In genomic region chr3:153911882-153912440, GRCm38 (mm10) we compare ENCODE assay signal across 8 mouse cellular contexts. TPM values are rescaled to one million over a fixed set of nuclear protein-coding genes. Genes with fewer than 3 reads are reported as not detected.
A peak's percentile ranks its signal among the peaks of the same experiment; 100 is the strongest.
DNase-seq lines count a peak whose midpoint lies in the region; ATAC-seq lines count a peak whose summit lies in the region.

No protein-coding gene starts in this region.

- peak overlapping the region; percentile 71; the same call in 1 of the 2 replicates for H3K27ac ChIP-seq in lung, embryonic 15.5 days
- no peak overlapping the region for H3K27ac ChIP-seq in embryonic facial prominence, embryonic 11.5 days (replicated peaks; ENCODE audit: low read depth, low read length)
- H3K27ac ChIP-seq in intestine, embryonic 16.5 days (ENCODE audit: low read length): peak overlapping the region; percentile 84
- peak overlapping the region; percentile 97 for H3K27ac ChIP-seq in neural tube, embryonic 15.5 days (replicated peaks)

- H3K4me3 ChIP-seq in lung, embryonic 15.5 days: peak overlapping the region; percentile 78
- H3K4me3 ChIP-seq in embryonic facial prominence, embryonic 11.5 days (ENCODE audit: low read depth, low read length): peak overlapping the region; percentile 94
- H3K4me3 ChIP-seq in intestine, embryonic 16.5 days (ENCODE audit: low read length): peak overlapping the region; percentile 69
- peak overlapping the region; percentile 85 for H3K4me3 ChIP-seq in neural tube, embryonic 15.5 days (replicated peaks)

- H3K27me3 ChIP-seq in lung, embryonic 15.5 days: no peaks in the 10 kb centered on the region
- H3K27me3 ChIP-seq in embryonic facial prominence, embryonic 11.5 days (ENCODE audit: control insufficient read depth, insufficient read depth, low read length): no peaks in the 10 kb centered on the region
- H3K27me3 ChIP-seq in intestine, embryonic 16.5 days (replicated peaks; ENCODE audit: control insufficient read depth, insufficient read depth, low read length): no peaks in the 10 kb centered on the region
- no peaks in the 10 kb centered on the region for H3K27me3 ChIP-seq in neural tube, embryonic 15.5 days (replicated peaks)

- H3K36me3 ChIP-seq in lung, embryonic 15.5 days: peaks cover 42% of the 10 kb centered on the region
- peaks cover 15% of the 10 kb centered on the region for H3K36me3 ChIP-seq in embryonic facial prominence, embryonic 11.5 days (replicated peaks; ENCODE audit: control insufficient read depth, insufficient read depth, low read depth, low read length)
- H3K36me3 ChIP-seq in intestine, embryonic 16.5 days (ENCODE audit: control insufficient read depth, insufficient read depth, low read length): peaks cover 19% of the 10 kb centered on the region
- H3K36me3 ChIP-seq in neural tube, embryonic 15.5 days: peaks cover 34% of the 10 kb centered on the region

- H3K4me1 ChIP-seq in lung, embryonic 15.5 days: peaks cover 44% of the 10 kb centered on the region
- H3K4me1 ChIP-seq in embryonic facial prominence, embryonic 11.5 days (ENCODE audit: control insufficient read depth, insufficient read depth, low read length): no peaks in the 10 kb centered on the region
- H3K4me1 ChIP-seq in intestine, embryonic 16.5 days (ENCODE audit: control insufficient read depth, insufficient read depth, low read length): peaks cover 26% of the 10 kb centered on the region
- peaks cover 51% of the 10 kb centered on the region for H3K4me1 ChIP-seq in neural tube, embryonic 15.5 days

- no peak for ATAC-seq in lung, embryonic 15.5 days (ENCODE audit: borderline replicate concordance, extremely low read depth, low FRiP score, low TSS enrichment)
- ATAC-seq in embryonic facial prominence, embryonic 11.5 days (replicated peaks; ENCODE audit: insufficient number of reproducible peaks, low FRiP score, low TSS enrichment, low read depth): no peak
- no peak for ATAC-seq in intestine, embryonic 16.5 days
- ATAC-seq in neural tube, embryonic 15.5 days (ENCODE audit: low FRiP score): no peak

- H3K4me2 ChIP-seq in lung, embryonic 15.5 days: peak overlapping the region; percentile 74
- H3K4me2 ChIP-seq in embryonic facial prominence, embryonic 11.5 days (ENCODE audit: low read depth, low read length): peak overlapping the region; percentile 60
- H3K4me2 ChIP-seq in intestine, embryonic 16.5 days (ENCODE audit: low read depth, low read length): peak overlapping the region; percentile 66
- H3K4me2 ChIP-seq in neural tube, embryonic 15.5 days: peak overlapping the region; percentile 82

- DNase-seq in lung, postnatal 14 days: no peak
- DNase-seq in embryonic facial prominence, embryonic 11.5 days (ENCODE audit: low spot score): no peak
- DNase-seq in ovary, postnatal 36 days (ENCODE audit: low spot score): no peak
- DNase-seq in gastrocnemius, postnatal 25 days: no peak
- DNase-seq in kidney, adult 11 months: no peak

- no peaks in the 10 kb centered on the region for H3K9me3 ChIP-seq in lung, embryonic 15.5 days
- no peaks in the 10 kb centered on the region for H3K9me3 ChIP-seq in embryonic facial prominence, embryonic 11.5 days (replicated peaks; ENCODE audit: control insufficient read depth, low read length)
- no peaks in the 10 kb centered on the region for H3K9me3 ChIP-seq in intestine, embryonic 16.5 days (ENCODE audit: control insufficient read depth, low read length)
- no peaks in the 10 kb centered on the region for H3K9me3 ChIP-seq in neural tube, embryonic 15.5 days (replicated peaks)

- WGBS in lung, embryonic 15.5 days: under 1% methylated on average over 12 of the region's 12 CpGs
- 3% methylated on average over 12 of the region's 12 CpGs for WGBS in embryonic facial prominence, embryonic 11.5 days
- 3% methylated on average over 12 of the region's 12 CpGs for WGBS in intestine, embryonic 16.5 days
- 4% methylated on average over 12 of the region's 12 CpGs for WGBS in neural tube, embryonic 15.5 days

- peak overlapping the region; percentile 89 for H3K9ac ChIP-seq in lung, embryonic 15.5 days
- peak overlapping the region; percentile 98 for H3K9ac ChIP-seq in embryonic facial prominence, embryonic 11.5 days (replicated peaks; ENCODE audit: low read length)
- peak overlapping the region; percentile 97 for H3K9ac ChIP-seq in intestine, embryonic 16.5 days (ENCODE audit: low read depth, low read length)
- H3K9ac ChIP-seq in neural tube, embryonic 15.5 days (replicated peaks): peak overlapping the region; percentile 93

RNA-seq across cellular contexts. Expression of gene Rabggtb, which starts 0.8 kb away (rescaled TPM):
- polyA plus RNA-seq in lung, embryonic 15.5 days (2015; fragmentation: Nextera tagmentation; extraction: Ambion mirVana): 48.6 and 49.6 TPM in 2 replicates
- polyA plus RNA-seq in embryonic facial prominence, embryonic 11.5 days (2014; fragmentation: Nextera tagmentation; extraction: Ambion mirVana): 44.3 and 48.9 TPM in 2 replicates
- 49.4 and 54.2 TPM in 2 replicates for polyA plus RNA-seq in intestine, embryonic 16.5 days (2015; fragmentation: Nextera tagmentation; extraction: Ambion mirVana)
- 53.7 TPM in 2 replicates for polyA plus RNA-seq in neural tube, embryonic 15.5 days (2015; fragmentation: Nextera tagmentation; extraction: Ambion mirVana)
- 10 to 100 TPM; 64.1 to 65.0 TPM for total RNA-seq in gastrocnemius, postnatal 25 days (2021)

RNA-seq across cellular contexts. Expression of gene Msh4, which starts 6.0 kb away (rescaled TPM):
- polyA plus RNA-seq in lung, embryonic 15.5 days (2015; fragmentation: Nextera tagmentation; extraction: Ambion mirVana): 0.06 and 0.11 TPM in 2 replicates
- polyA plus RNA-seq in embryonic facial prominence, embryonic 11.5 days (2014; fragmentation: Nextera tagmentation; extraction: Ambion mirVana): 0.06 TPM in 1 of 2 replicates, not detected in the other
- 0.06 and 0.07 TPM in 2 replicates for polyA plus RNA-seq in intestine, embryonic 16.5 days (2015; fragmentation: Nextera tagmentation; extraction: Ambion mirVana)
- 0.13 and 0.29 TPM in 2 replicates for polyA plus RNA-seq in neural tube, embryonic 15.5 days (2015; fragmentation: Nextera tagmentation; extraction: Ambion mirVana)
- total RNA-seq in gastrocnemius, postnatal 25 days (2021): not detected

RNA-seq across cellular contexts. Expression of gene Acadm, which starts 32.5 kb away (rescaled TPM):
- polyA plus RNA-seq in lung, embryonic 15.5 days (2015; fragmentation: Nextera tagmentation; extraction: Ambion mirVana): 53.2 and 60.5 TPM in 2 replicates
- polyA plus RNA-seq in embryonic facial prominence, embryonic 11.5 days (2014; fragmentation: Nextera tagmentation; extraction: Ambion mirVana): 51.1 and 55.3 TPM in 2 replicates
- polyA plus RNA-seq in intestine, embryonic 16.5 days (2015; fragmentation: Nextera tagmentation; extraction: Ambion mirVana): 146 and 152 TPM in 2 replicates
- 59.3 and 68.0 TPM in 2 replicates for polyA plus RNA-seq in neural tube, embryonic 15.5 days (2015; fragmentation: Nextera tagmentation; extraction: Ambion mirVana)
- total RNA-seq in gastrocnemius, postnatal 25 days (2021): 100 to 1,000 TPM; 256 to 346 TPM
